Mouse (Mus musculus): ENCODE data around the gene Tnfsf13. TPM values are rescaled to one million over a fixed set of nuclear protein-coding genes. Genes with fewer than 3 reads are reported as not detected.

The Tnfsf13 gene
- polyA plus RNA-seq, 1 experiment: 7.5 TPM

- TF ChIP-seq CTCF (IDR thresholded peaks at IDR 0.05; ENCODE audit: extremely low read depth, insufficient read depth, low read length): peak; percentile 37
- no peak for TF ChIP-seq POLR2A (IDR thresholded peaks at IDR 0.05; ENCODE audit: extremely low read depth, insufficient read depth, low read length)
- Histone ChIP-seq H3K4me1 (ENCODE audit: control insufficient read depth, insufficient read depth, low read length) (peaks cover 2% of the 10 kb centered on the region; the same call in 1 of the 2 replicates), H3K4me3 (ENCODE audit: insufficient read depth, low read length) (no peak overlapping the region), H3K27ac (ENCODE audit: insufficient read depth, low read length) (no peak overlapping the region)
Observed at GRCm38 (mm10) chr11:69715482-69715881, 29.9 kb upstream of the Tnfsf13 start.

GRCm38 (mm10) chr11:69714636-69715329 lies 29.2 kb upstream of the Tnfsf13 start:
- H3K4me1 ChIP-seq (ENCODE audit: control insufficient read depth, insufficient read depth, low read length): peaks cover 2% of the 10 kb centered on the region; the same call in 1 of the 2 replicates
- no peak overlapping the region for H3K4me3 ChIP-seq (ENCODE audit: insufficient read depth, low read length)
- no peak overlapping the region for H3K27ac ChIP-seq (ENCODE audit: insufficient read depth, low read length)
- no peak for TF ChIP-seq CTCF (IDR thresholded peaks at IDR 0.05; ENCODE audit: extremely low read depth, insufficient read depth, low read length)
- TF ChIP-seq POLR2A (IDR thresholded peaks at IDR 0.05; ENCODE audit: extremely low read depth, insufficient read depth, low read length): no peak

GRCm38 (mm10) chr11:69712954-69713672 lies 27.5 kb upstream of the Tnfsf13 start:
- Histone ChIP-seq H3K4me3 (ENCODE audit: insufficient read depth, low read length) (no peak overlapping the region), H3K4me1 (ENCODE audit: control insufficient read depth, insufficient read depth, low read length) (peaks cover 2% of the 10 kb centered on the region; the same call in 1 of the 2 replicates), H3K27ac (ENCODE audit: insufficient read depth, low read length) (no peak overlapping the region)
- TF ChIP-seq CTCF (IDR thresholded peaks at IDR 0.05; ENCODE audit: extremely low read depth, insufficient read depth, low read length): no peak
- TF ChIP-seq POLR2A (IDR thresholded peaks at IDR 0.05; ENCODE audit: extremely low read depth, insufficient read depth, low read length): no peak

- TF ChIP-seq CTCF (IDR thresholded peaks at IDR 0.05; ENCODE audit: extremely low read depth, insufficient read depth, low read length) (no peak), POLR2A (IDR thresholded peaks at IDR 0.05; ENCODE audit: extremely low read depth, insufficient read depth, low read length) (no peak)
- Histone ChIP-seq H3K4me3 (ENCODE audit: insufficient read depth, low read length) (no peak overlapping the region), H3K27ac (ENCODE audit: insufficient read depth, low read length) (no peak overlapping the region), H3K4me1 (ENCODE audit: control insufficient read depth, insufficient read depth, low read length) (peaks cover 2% of the 10 kb centered on the region; the same call in 1 of the 2 replicates)
Observed at GRCm38 (mm10) chr11:69711082-69711481, 25.5 kb upstream of the Tnfsf13 start.

- no peak overlapping the region for H3K27ac ChIP-seq (ENCODE audit: insufficient read depth, low read length)
- TF ChIP-seq POLR2A (IDR thresholded peaks at IDR 0.05; ENCODE audit: extremely low read depth, insufficient read depth, low read length) (no peak), CTCF (IDR thresholded peaks at IDR 0.05; ENCODE audit: extremely low read depth, insufficient read depth, low read length) (no peak)
- H3K4me1 ChIP-seq (ENCODE audit: control insufficient read depth, insufficient read depth, low read length): no peaks in the 10 kb centered on the region
- H3K4me3 ChIP-seq (ENCODE audit: insufficient read depth, low read length): no peak overlapping the region
Observed at GRCm38 (mm10) chr11:69710470-69710869, 24.9 kb upstream of the Tnfsf13 start.

GRCm38 (mm10) chr11:69709554-69710446 lies 24.2 kb upstream of the Tnfsf13 start:
- Histone ChIP-seq H3K4me3 (ENCODE audit: insufficient read depth, low read length) (no peak overlapping the region), H3K27ac (ENCODE audit: insufficient read depth, low read length) (no peak overlapping the region), H3K4me1 (ENCODE audit: control insufficient read depth, insufficient read depth, low read length) (no peaks in the 10 kb centered on the region)
- no peak for TF ChIP-seq POLR2A (IDR thresholded peaks at IDR 0.05; ENCODE audit: extremely low read depth, insufficient read depth, low read length)
- no peak for TF ChIP-seq CTCF (IDR thresholded peaks at IDR 0.05; ENCODE audit: extremely low read depth, insufficient read depth, low read length)

- H3K4me1 ChIP-seq (ENCODE audit: control insufficient read depth, insufficient read depth, low read length): no peaks in the 10 kb centered on the region
- no peak overlapping the region for H3K4me3 ChIP-seq (ENCODE audit: insufficient read depth, low read length)
- TF ChIP-seq POLR2A (IDR thresholded peaks at IDR 0.05; ENCODE audit: extremely low read depth, insufficient read depth, low read length) (no peak), CTCF (IDR thresholded peaks at IDR 0.05; ENCODE audit: extremely low read depth, insufficient read depth, low read length) (no peak)
- no peak overlapping the region for H3K27ac ChIP-seq (ENCODE audit: insufficient read depth, low read length)
Observed at GRCm38 (mm10) chr11:69708614-69709265, 23.2 kb upstream of the Tnfsf13 start.

GRCm38 (mm10) chr11:69707873-69708381 lies 22.3 kb upstream of the Tnfsf13 start:
- no peaks in the 10 kb centered on the region for H3K4me1 ChIP-seq (ENCODE audit: control insufficient read depth, insufficient read depth, low read length)
- no peak overlapping the region for H3K4me3 ChIP-seq (ENCODE audit: insufficient read depth, low read length)
- TF ChIP-seq POLR2A (IDR thresholded peaks at IDR 0.05; ENCODE audit: extremely low read depth, insufficient read depth, low read length) (no peak), CTCF (IDR thresholded peaks at IDR 0.05; ENCODE audit: extremely low read depth, insufficient read depth, low read length) (no peak)
- no peak overlapping the region for H3K27ac ChIP-seq (ENCODE audit: insufficient read depth, low read length)

GRCm38 (mm10) chr11:69707480-69707847 lies 21.9 kb upstream of the Tnfsf13 start:
- Histone ChIP-seq H3K27ac (ENCODE audit: insufficient read depth, low read length) (no peak overlapping the region), H3K4me1 (ENCODE audit: control insufficient read depth, insufficient read depth, low read length) (no peaks in the 10 kb centered on the region), H3K4me3 (ENCODE audit: insufficient read depth, low read length) (no peak overlapping the region)
- TF ChIP-seq CTCF (IDR thresholded peaks at IDR 0.05; ENCODE audit: extremely low read depth, insufficient read depth, low read length): no peak
- TF ChIP-seq POLR2A (IDR thresholded peaks at IDR 0.05; ENCODE audit: extremely low read depth, insufficient read depth, low read length): no peak
